Mouse (Mus musculus): ENCODE measurements around the gene Nfkbie. TPM values are rescaled to one million over a fixed set of nuclear protein-coding genes. Genes with fewer than 3 reads are reported as not detected.

The Nfkbie gene
- 1 to 10 TPM; 1.3 to 2.3 TPM for total RNA-seq (2021)
- long read RNA-seq, experiment 1: 0 reads
- long read RNA-seq, experiment 2, partial matches to known transcripts: 0 of 1 reads
- long read RNA-seq, experiment 2, other reads (novel, unspliced or antisense): 0 of 1 reads

GRCm38 (mm10) chr17:45555452-45556106 lies at the start of gene Nfkbie:
Nfkbie (plus strand) TSS chr17:45555703.
- DNase-seq: peak; percentile 93

GRCm38 (mm10) chr17:45505941-45506465 lies 49.5 kb upstream of the Nfkbie start:
- no peak for DNase-seq

- peak; percentile 96 for DNase-seq
Measured at GRCm38 (mm10) chr17:45506700-45507189, 48.8 kb upstream of the Nfkbie start, which contains the start of gene Aars2. Aars2 (plus strand) TSS chr17:45506841.

- DNase-seq: no peak
Measured at GRCm38 (mm10) chr17:45510871-45511270, 44.6 kb upstream of the Nfkbie start.

GRCm38 (mm10) chr17:45511757-45512156 lies 43.7 kb upstream of the Nfkbie start:
- no peak for DNase-seq

- DNase-seq: no peak
Measured at GRCm38 (mm10) chr17:45515204-45515726, 40.2 kb upstream of the Nfkbie start.

GRCm38 (mm10) chr17:45515806-45516205 lies 39.7 kb upstream of the Nfkbie start:
- no peak for DNase-seq

- peak; percentile 79 for DNase-seq
Measured at GRCm38 (mm10) chr17:45516488-45516887, 39.0 kb upstream of the Nfkbie start.

- DNase-seq: no peak
Measured at GRCm38 (mm10) chr17:45517135-45517534, 38.4 kb upstream of the Nfkbie start.

- no peak for DNase-seq
Measured at GRCm38 (mm10) chr17:45517549-45518215, 37.8 kb upstream of the Nfkbie start.

- no peak for DNase-seq
Measured at GRCm38 (mm10) chr17:45518766-45519475, 36.6 kb upstream of the Nfkbie start.

- DNase-seq: no peak
Measured at GRCm38 (mm10) chr17:45520136-45520535, 35.4 kb upstream of the Nfkbie start.

GRCm38 (mm10) chr17:45523263-45523662 lies 32.2 kb upstream of the Nfkbie start, which contains the start of gene Tcte1:
Tcte1 (plus strand) TSS chr17:45523434.
- DNase-seq: no peak

- DNase-seq: no peak
Measured at GRCm38 (mm10) chr17:45524961-45525360, 30.5 kb upstream of the Nfkbie start.

GRCm38 (mm10) chr17:45526571-45526970 lies 28.9 kb upstream of the Nfkbie start:
- DNase-seq: no peak

GRCm38 (mm10) chr17:45530346-45530782 lies 25.1 kb upstream of the Nfkbie start:
- no peak for DNase-seq

- no peak for DNase-seq
Measured at GRCm38 (mm10) chr17:45532896-45533295, 22.6 kb upstream of the Nfkbie start.

- DNase-seq: no peak
Measured at GRCm38 (mm10) chr17:45536264-45536663, 19.2 kb upstream of the Nfkbie start.

- no peak for DNase-seq
Measured at GRCm38 (mm10) chr17:45538394-45538793, 17.1 kb upstream of the Nfkbie start.

- no peak for DNase-seq
Measured at GRCm38 (mm10) chr17:45539664-45540063, 15.8 kb upstream of the Nfkbie start.

- DNase-seq: no peak
Measured at GRCm38 (mm10) chr17:45542129-45542528, 13.4 kb upstream of the Nfkbie start.

- no peak for DNase-seq
Measured at GRCm38 (mm10) chr17:45542705-45543104, 12.8 kb upstream of the Nfkbie start.
